Mouse (Mus musculus) thymus, adult 2 months (tissue): ENCODE data around the gene Wwc2. TPM values are rescaled to one million over a fixed set of nuclear protein-coding genes. Genes with fewer than 3 reads are reported as not detected.

ENCODE experiments used
- DNase-seq: peaks from one replicate; pipeline ENCODE4 v3.0.0; 2021
- H3K27ac ChIP-seq: fragments of 200-500 bp; 2 replicates; pipeline ENCODE4 v1.5.1; 2012; ENCODE audit warnings: low read length, control low read depth; ENCODE audit not compliant: control insufficient read depth, insufficient read depth
- H3K27me3 ChIP-seq: fragments of 200-500 bp; 2 replicates; pipeline ENCODE4 v1.6.1; 2012; ENCODE audit warnings: mild to moderate bottlenecking, low read length, moderate library complexity, mixed read lengths; ENCODE audit not compliant: control insufficient read depth, insufficient read depth
- H3K36me3 ChIP-seq: fragments of 200-500 bp; 2 replicates; pipeline ENCODE4 v1.6.1; 2012; ENCODE audit warnings: mild to moderate bottlenecking, low read length, moderate library complexity; ENCODE audit not compliant: control insufficient read depth, insufficient read depth
- H3K4me1 ChIP-seq: fragments of 200-500 bp; replicated peaks from 2 replicates; pipeline ENCODE4 v1.6.1; 2012; ENCODE audit warnings: low read length; ENCODE audit not compliant: control insufficient read depth, insufficient read depth
- H3K4me3 ChIP-seq: fragments of 200-500 bp; 2 replicates; pipeline ENCODE4 v1.5.1; 2012; ENCODE audit warnings: mild to moderate bottlenecking, low read length, control low read depth, moderate library complexity; ENCODE audit not compliant: control insufficient read depth, insufficient read depth
- CTCF ChIP-seq: fragments of 200-500 bp; IDR thresholded peaks from 2 replicates; pipeline ENCODE4 v1.5.1; 2012; ENCODE audit warnings: mild to moderate bottlenecking, control low read depth, low read length, moderate library complexity, borderline replicate concordance; ENCODE audit not compliant: control insufficient read depth, poor library complexity, insufficient read depth; ENCODE audit errors: extremely low read depth
- POLR2A ChIP-seq: fragments of 200-500 bp; IDR thresholded peaks from 2 replicates; pipeline ENCODE4 v1.6.1; 2012; ENCODE audit warnings: mild to moderate bottlenecking, low read length, control low read depth, moderate library complexity; ENCODE audit not compliant: control insufficient read depth, poor library complexity, insufficient read depth; ENCODE audit errors: extremely low read depth
- WGBS: fragments of 180-500 bp; shearing (Covaris S2); methylation state at CpG from one replicate; pipeline ENCODE4 v1.1.7; 2018; 5-methylcytosine and 5-hydroxymethylcytosine counted together
- polyA plus RNA-seq: library from polyadenylated mRNA; depleted of rRNA; stranded (reverse); fragments of >200 nt; gene quantifications from 2 replicates; pipeline ENCODE4 v1.2.3, GENCODE M21; 2012

Wwc2 gene
- polyA plus RNA-seq, 1 experiment: 2.0 TPM

GRCm38 (mm10) chr8:47994618-47995274 lies 4.0 kb upstream of the Wwc2 start:
- Histone ChIP-seq H3K4me1 (peaks cover 5% of the 10 kb centered on the region), H3K36me3 (no peaks in the 10 kb centered on the region), H3K27me3 (peaks cover 5% of the 10 kb centered on the region; the same call in 1 of the 2 replicates), H3K27ac (no peak overlapping the region), H3K4me3 (no peak overlapping the region)
- WGBS: 92% methylated on average over 25 of the region's 25 CpGs
- no peak for TF ChIP-seq POLR2A
- TF ChIP-seq CTCF: no peak
- DNase-seq: no peak

- no peak for TF ChIP-seq POLR2A
- no peak for TF ChIP-seq CTCF
- no peak overlapping the region for H3K27ac ChIP-seq
- peak; percentile 83 for DNase-seq
- WGBS: under 1% methylated on average over 45 of the region's 45 CpGs
- H3K27me3 ChIP-seq: peaks cover 8% of the 10 kb centered on the region; the same call in 1 of the 2 replicates
- H3K36me3 ChIP-seq: no peaks in the 10 kb centered on the region
- H3K4me1 ChIP-seq: peaks cover 11% of the 10 kb centered on the region
- peak overlapping the region; percentile 53 for H3K4me3 ChIP-seq
Measured at GRCm38 (mm10) chr8:47990386-47990772, 345 bp downstream of the Wwc2 start.

GRCm38 (mm10) chr8:47989655-47990385 lies 904 bp downstream of the Wwc2 start:
- H3K4me3 ChIP-seq: peak overlapping the region; percentile 53
- peaks cover 8% of the 10 kb centered on the region; the same call in 1 of the 2 replicates for H3K27me3 ChIP-seq
- WGBS: 1% methylated on average over 66 of the region's 66 CpGs
- no peak for DNase-seq
- TF ChIP-seq POLR2A: no peak
- no peak for TF ChIP-seq CTCF
- H3K27ac ChIP-seq: no peak overlapping the region
- H3K4me1 ChIP-seq: peaks cover 11% of the 10 kb centered on the region
- H3K36me3 ChIP-seq: no peaks in the 10 kb centered on the region

GRCm38 (mm10) chr8:47989211-47989610 lies 1.5 kb downstream of the Wwc2 start:
- H3K4me1 ChIP-seq: peaks cover 11% of the 10 kb centered on the region
- H3K4me3 ChIP-seq: peak overlapping the region; percentile 53; the same call in 1 of the 2 replicates
- peaks cover 8% of the 10 kb centered on the region; the same call in 1 of the 2 replicates for H3K27me3 ChIP-seq
- no peaks in the 10 kb centered on the region for H3K36me3 ChIP-seq
- H3K27ac ChIP-seq: no peak overlapping the region
- WGBS: 53% methylated on average over 8 of the region's 8 CpGs
- no peak for TF ChIP-seq CTCF
- TF ChIP-seq POLR2A: no peak
- DNase-seq: peak; percentile 5

GRCm38 (mm10) chr8:47988111-47988510 lies 2.6 kb downstream of the Wwc2 start:
- H3K27ac ChIP-seq: no peak overlapping the region
- 92% methylated on average over 15 of the region's 15 CpGs for WGBS
- TF ChIP-seq POLR2A (no peak), CTCF (no peak)
- peaks cover 11% of the 10 kb centered on the region for H3K4me1 ChIP-seq
- DNase-seq: no peak
- no peak overlapping the region for H3K4me3 ChIP-seq
- H3K36me3 ChIP-seq: no peaks in the 10 kb centered on the region
- peaks cover 8% of the 10 kb centered on the region; the same call in 1 of the 2 replicates for H3K27me3 ChIP-seq

GRCm38 (mm10) chr8:47985644-47986043 lies 5.1 kb downstream of the Wwc2 start:
- TF ChIP-seq CTCF (no peak), POLR2A (no peak)
- Histone ChIP-seq H3K4me1 (peaks cover 11% of the 10 kb centered on the region), H3K27ac (no peak overlapping the region), H3K27me3 (peaks cover 5% of the 10 kb centered on the region; the same call in 1 of the 2 replicates), H3K4me3 (no peak overlapping the region), H3K36me3 (no peaks in the 10 kb centered on the region)
- no peak for DNase-seq
- WGBS: 85% methylated on average over 10 of the region's 10 CpGs
